Mouse (Mus musculus) cortical plate, adult 2 months (tissue): ENCODE measurements around the gene Lgr6.

Experiments used
- CTCF ChIP-seq: fragments of 200-500 bp; IDR thresholded peaks from 2 replicates; pipeline ENCODE4 v1.5.1; 2011; ENCODE audit warnings: mild to moderate bottlenecking, control low read depth, low read length; ENCODE audit not compliant: insufficient read depth; ENCODE audit errors: extremely low read depth
- POLR2A ChIP-seq: fragments of 200-500 bp; IDR thresholded peaks from 2 replicates; pipeline ENCODE4 v1.6.1; 2011; ENCODE audit warnings: mild to moderate bottlenecking, low read length, control low read depth; ENCODE audit not compliant: insufficient read depth; ENCODE audit errors: extremely low read depth

GRCm38 (mm10) chr1:135096312-135096711 lies 8.8 kb downstream of the Lgr6 start:
- no peak for TF ChIP-seq POLR2A
- TF ChIP-seq CTCF: no peak
